Mouse (Mus musculus) embryo, embryonic 9.5 days (tissue): ENCODE data around the gene Gsk3a.

Source experiments
- DNase-seq: peaks from one replicate; pipeline ENCODE4 v3.0.0-alpha.2; 2017; ENCODE audit errors: extremely low spot score

Gene Gsk3a

GRCm38 (mm10) chr7:25221102-25221883 is 16.4 kb downstream of the Gsk3a start, which contains the start of gene Zfp526:
TSS of gene Zfp526 (plus strand) at chr7:25221425.
- peak; percentile 96 for DNase-seq

DNA sequence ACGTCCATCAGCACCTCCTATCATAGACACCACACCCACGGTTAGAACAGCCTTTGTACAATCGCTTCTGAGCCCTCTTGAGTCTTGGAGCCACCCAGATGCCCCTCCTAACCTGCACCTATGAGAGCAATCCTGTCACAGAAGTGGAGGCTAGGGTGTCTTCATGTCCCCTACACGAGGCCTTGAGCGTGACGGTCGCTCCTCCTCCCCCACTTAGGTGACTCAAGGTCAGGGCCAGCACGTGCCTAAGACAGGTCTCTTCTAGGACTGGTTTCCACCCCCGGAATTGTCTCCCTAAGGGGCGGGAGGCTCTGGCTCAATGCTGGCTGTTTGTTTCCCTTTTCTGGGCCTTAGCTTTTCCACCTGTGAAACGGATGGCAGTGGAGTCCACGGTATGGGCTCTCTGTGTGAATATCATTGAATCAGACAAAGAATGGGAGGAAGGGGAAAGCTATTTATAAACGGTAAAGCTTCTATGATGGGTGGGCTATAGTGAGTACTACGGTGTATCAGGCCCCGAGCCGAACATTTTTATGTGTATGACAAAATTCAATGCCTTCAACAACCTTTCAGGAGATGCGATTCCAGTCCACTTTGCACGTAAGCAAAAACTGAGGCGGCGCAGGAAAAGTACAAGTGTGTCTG is 17.1 kb downstream of the Gsk3a start, which contains the start of gene Dedd2:
Gene Dedd2, minus strand, starts transcription at position 159 of the 645 bp plus-strand sequence.
- no peak for DNase-seq

GRCm38 (mm10) chr7:25219756-25220456 is 17.7 kb downstream of the Gsk3a start:
- DNase-seq = peak; percentile 94

DNA sequence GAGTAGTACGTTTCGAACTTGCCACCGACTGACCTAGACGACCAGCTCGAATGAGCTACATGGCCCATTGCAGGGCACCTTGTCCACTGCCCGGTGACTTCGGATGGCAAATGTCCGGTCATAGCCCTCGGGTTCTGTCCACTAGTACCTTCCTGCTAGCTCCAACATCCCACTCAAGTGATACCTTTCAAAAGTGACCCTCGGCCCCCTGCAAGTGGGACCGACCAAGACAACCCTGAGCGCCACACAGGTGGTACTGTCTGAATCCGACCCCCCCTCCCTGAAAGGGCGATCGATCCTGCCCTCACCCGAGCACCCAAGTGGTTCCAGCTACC is 18.3 kb downstream of the Gsk3a start:
- no peak for DNase-seq

- peak; percentile 89 for DNase-seq
Observed at GRCm38 (mm10) chr7:25218705-25219415, 18.8 kb downstream of the Gsk3a start.

DNA sequence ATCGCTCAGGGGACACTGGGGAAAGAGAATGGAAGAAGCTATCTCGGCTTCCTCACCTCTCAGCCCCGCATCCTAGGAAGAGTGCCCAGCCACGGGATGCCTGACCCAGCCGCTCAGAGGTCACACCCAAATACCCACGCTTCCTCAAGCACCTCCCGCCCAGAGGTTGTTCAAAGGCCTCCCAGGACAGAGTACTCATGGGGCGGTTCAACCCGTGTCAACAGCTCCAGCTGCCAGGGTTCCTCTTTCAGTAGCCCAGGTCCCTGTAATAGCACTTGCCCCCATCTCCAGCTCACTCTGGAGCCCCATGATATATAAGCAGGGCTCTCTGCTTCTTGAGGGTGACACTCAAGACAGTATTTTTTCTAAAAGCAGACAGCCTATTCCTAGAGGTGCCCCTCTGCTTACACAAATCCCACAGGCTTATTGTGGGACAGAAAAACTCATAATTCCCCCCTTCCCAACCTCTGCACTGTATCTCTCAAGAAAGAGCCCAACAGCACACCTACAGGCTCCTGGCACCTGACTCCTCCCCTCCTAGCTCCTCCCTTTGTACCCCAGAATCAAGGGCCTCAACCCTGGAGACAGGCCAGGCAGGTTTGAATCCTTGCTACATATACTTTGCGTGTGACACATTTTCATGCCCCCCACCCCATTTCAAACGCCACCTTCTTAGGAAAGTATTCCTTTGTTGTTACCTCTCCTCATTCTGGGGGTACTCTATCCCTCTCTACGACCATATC is 19.8 kb downstream of the Gsk3a start:
- no peak for DNase-seq

DNA sequence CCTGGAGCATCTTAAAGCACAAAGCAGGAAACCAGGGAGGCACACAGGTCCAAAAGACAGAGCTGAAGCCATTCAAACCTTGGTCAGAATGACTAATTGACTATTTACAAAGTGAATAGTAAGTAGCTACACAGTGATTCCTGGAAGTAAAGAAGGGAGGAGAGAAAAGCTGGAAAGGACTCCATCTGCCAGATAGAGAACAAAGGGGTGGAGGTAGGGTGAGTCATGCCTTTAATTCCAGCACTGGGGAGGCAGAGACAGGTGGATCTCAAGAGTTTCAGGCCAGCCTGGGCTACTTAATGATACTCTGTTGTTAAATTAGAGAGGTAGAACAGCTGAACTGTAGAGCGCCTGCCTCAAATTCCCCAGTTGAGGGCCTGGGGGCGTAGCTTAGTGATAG is 23.5 kb downstream of the Gsk3a start:
- DNase-seq = no peak

- DNase-seq = no peak
Observed at GRCm38 (mm10) chr7:25213099-25213498, 24.6 kb downstream of the Gsk3a start.

DNA sequence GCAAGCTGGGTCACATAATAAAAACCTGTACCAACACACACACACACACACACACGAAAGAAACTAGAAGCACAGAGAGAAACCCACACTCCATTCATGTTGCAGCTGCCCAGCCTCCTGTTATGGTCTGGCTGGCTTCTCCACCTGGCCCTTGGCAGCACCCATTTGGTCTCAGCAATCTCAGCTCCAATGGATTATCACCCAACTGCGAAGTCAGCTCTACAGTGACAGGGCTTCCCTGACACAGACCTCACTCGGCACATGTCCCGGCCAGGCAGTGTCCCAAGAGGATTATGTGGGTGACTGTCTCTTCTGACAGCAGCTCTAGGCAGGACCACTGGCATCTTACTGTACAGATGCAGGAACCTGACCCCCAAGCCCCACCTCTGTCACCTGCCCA is 27.2 kb downstream of the Gsk3a start:
- DNase-seq = no peak

DNA sequence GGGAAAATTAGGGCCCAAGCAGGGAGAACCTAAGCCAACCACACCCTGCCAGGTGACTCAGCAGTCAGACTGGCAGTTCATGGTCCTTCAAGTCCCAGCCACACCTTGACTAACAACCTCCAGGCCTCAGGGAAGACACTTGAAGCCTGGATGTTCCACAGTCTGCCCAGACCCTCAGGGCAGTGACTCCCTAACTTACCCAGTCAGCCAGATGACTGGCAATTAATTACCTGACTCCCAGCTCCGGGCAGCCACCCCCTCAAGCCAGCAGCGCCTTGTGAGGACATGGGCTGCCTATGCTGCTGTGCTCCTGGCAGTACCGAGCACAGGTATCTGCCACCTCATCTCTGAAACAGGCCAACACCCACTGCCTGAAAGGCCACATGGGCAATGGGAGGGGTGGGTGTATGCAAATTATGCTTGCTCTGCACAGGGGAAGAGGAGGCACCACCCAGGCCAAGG is 28.5 kb downstream of the Gsk3a start:
- DNase-seq = no peak

DNA sequence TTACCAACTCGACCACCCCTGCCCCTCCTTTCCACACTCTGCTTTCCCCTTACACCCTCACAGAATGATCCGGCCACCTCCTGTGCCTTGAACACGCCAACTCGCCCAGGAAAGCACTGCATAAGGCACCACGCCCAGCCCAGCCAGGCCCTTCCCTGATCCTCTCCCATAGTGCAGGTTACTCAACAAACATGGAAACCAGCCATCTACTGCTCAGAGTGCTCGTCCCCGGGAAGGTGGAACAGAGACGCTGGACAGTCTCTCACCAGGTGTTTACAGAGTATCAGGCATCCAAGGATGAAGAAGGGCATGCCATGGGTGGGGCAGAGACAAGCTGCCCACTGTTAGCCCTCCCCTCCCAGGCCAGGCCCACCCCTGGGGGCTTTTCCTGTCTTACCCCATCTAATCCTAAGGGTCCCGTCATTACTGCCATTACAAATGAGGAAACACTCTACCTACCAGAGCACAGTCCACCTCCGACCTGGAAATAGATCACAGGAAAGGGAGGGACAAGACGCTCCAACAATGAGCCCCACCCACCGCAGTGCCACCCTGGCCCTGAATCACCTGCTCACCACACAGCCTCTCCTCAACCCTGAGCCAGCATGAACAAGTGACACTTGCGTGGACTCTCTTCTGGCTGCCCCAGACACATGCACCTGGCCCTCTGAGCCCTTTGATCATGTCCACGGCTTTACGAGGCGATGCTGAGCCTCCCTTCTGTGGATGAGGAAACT is 31.4 kb downstream of the Gsk3a start:
- no peak for DNase-seq

GRCm38 (mm10) chr7:25205355-25206093 is 32.1 kb downstream of the Gsk3a start:
- no peak for DNase-seq

GRCm38 (mm10) chr7:25203624-25204023 is 34.0 kb downstream of the Gsk3a start:
- no peak for DNase-seq

DNA sequence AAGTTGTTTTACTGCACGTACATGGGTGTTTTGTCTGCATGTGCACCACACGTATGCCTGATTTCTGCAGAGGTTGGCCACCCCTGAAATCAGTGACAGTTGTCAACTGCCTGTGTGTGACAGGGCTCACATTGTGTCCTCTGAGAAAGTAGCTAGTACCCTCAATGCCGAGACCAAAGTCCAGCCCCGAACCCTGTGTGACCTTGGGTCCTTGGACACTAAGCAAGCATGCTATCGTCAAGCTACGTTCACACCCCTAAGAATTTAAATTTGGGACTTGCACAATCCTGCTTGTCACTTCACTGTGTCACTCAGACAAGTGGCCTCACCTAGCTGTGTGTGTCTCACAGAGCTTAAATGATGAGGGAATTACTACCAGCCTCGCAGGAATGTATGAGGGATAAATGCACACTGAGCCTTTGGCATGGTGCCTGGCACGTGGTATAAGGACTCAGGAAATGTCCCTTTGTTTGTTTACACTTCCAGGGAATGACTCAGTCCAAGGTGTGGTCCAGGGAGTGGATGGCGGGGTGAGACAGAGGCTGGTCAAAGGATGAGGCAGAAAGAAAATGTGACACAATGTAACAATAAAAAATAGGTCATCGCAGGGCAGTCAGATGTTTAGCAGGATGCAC is 40.1 kb downstream of the Gsk3a start:
- DNase-seq = no peak

GRCm38 (mm10) chr7:25196107-25196506 is 41.5 kb downstream of the Gsk3a start:
- no peak for DNase-seq

DNA sequence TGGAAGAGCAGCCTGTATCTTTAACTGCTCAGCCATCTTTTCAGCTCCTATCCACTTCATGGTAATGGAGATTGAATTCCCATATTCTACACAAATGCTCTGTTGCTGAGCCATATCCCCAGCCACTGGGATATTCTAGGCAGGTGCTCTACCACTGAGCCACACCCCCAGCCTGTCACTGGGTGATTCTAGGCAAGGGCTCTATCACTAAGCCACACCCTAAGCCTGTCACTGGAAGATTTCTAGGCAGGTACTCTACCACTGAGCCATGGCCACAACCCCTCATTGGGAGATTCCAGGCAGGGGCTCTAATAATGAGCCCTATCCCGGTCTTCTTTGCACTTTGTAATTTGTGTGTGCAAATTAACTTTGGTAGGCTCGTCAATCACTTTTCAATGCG is 42.5 kb downstream of the Gsk3a start:
- no peak for DNase-seq

GRCm38 (mm10) chr7:25192110-25192509 is 45.5 kb downstream of the Gsk3a start:
- DNase-seq = no peak

DNA sequence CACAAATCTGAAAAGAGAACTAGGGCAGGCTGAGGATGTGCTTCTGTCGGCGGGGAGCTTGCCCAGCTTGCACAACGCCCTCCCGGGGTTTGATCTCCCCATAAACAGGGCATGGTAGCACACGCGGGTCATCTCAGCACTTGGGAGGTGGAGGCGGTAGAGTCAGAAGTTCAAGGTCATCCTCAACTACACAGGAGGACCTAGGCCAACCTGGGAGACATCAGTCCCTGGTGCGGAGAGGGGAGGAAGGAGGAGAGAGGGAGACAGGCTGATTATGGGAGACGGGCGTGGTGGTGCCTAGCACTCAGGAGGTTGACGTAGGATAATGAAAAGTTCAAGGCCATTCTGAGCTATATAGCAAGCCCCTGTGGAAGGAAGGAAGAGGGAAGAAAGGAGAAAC is 46.8 kb downstream of the Gsk3a start:
- no peak for DNase-seq
